Mouse (Mus musculus) heart, adult 2 months (tissue): ENCODE measurements around the gene Tmem161b.
"Not testable (repeated sequence)": the region's sequence is repeated elsewhere in the genome, so short reads cannot be mapped to it uniquely, and the experiment has no call there.

Experiments used
- CTCF ChIP-seq: fragments of 200-600 bp; IDR thresholded peaks from 2 replicates; pipeline ENCODE4 v1.8.1; 2022; ENCODE audit warnings: antibody characterized with exemption, mild to moderate bottlenecking, moderate library complexity
- POLR2A ChIP-seq: fragments of 200-500 bp; IDR thresholded peaks from 2 replicates; pipeline ENCODE4 v1.6.1; 2011; ENCODE audit warnings: mild to moderate bottlenecking, low read depth, low read length, control low read depth; ENCODE audit not compliant: insufficient read depth

GRCm38 (mm10) chr13:84185835-84186234 is 36.3 kb upstream of the Tmem161b start:
- not testable (repeated sequence) for TF ChIP-seq POLR2A, CTCF
